Mouse (Mus musculus) urinary bladder, postnatal 10 days (tissue): Measurements from ENCODE around the gene Gm38655.
"Not testable (repeated sequence)": the region's sequence is repeated elsewhere in the genome, so short reads cannot be mapped to it uniquely, and the experiment has no call there.

Experiments
- DNase-seq: peaks from one replicate; pipeline ENCODE4 v3.0.0; 2022; ENCODE audit warnings: low spot score

Gene Gm38655

DNA sequence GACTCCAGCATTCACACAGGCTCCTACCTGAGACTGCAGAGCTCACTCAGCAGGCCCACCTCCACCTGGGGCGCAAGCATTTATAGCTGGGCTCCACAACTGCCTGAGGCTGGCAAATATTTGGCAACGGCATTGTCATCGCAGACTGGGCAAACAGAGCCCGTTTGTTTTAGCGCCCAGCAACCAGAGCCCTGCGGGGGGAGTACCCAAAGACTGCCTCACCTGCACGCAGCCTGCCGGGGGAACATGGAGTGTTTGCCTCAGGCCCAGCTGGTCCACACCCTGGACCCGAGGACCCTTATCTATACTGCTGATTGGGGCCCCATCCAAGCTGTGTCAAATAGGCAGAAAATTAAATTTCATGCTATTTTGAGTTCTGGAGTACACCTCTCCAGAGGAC, at the start of gene Gm38655:
TSS of gene Gm38655 (minus strand) at position 61 of the 400 bp plus-strand sequence.
- DNase-seq: no peak

DNA sequence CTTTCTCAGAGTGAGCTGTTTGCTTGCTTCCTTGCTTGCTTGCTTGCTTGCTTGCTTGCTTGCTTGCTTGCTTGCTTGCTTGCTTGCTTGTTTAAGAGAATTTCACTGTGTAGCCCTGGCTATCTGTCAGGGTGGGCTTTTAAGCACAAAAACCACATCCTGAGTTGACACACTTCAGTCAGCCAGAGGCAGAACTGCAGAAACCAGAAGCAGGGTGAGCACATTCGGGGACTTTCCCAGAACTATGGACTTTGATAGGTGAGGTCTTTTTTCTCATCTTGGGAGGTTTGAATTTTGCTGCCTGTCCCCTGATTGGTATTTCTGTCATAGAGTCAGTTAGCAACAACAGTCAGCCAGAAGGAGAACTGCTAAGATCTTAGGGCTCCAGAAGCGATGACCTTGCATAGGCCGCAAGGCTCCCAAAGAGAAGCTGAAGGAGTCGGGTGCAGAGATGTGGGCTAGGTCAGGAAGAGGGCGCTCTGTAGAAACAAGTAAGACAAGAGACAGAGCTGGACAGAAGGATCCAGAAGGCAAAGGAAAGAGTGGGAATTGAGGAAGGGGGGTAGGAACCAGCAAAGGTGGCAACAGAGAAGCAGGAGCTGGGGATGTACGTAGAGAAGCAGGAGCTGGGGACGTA, 49.4 kb upstream of the Gm38655 start:
- DNase-seq: no peak

DNA sequence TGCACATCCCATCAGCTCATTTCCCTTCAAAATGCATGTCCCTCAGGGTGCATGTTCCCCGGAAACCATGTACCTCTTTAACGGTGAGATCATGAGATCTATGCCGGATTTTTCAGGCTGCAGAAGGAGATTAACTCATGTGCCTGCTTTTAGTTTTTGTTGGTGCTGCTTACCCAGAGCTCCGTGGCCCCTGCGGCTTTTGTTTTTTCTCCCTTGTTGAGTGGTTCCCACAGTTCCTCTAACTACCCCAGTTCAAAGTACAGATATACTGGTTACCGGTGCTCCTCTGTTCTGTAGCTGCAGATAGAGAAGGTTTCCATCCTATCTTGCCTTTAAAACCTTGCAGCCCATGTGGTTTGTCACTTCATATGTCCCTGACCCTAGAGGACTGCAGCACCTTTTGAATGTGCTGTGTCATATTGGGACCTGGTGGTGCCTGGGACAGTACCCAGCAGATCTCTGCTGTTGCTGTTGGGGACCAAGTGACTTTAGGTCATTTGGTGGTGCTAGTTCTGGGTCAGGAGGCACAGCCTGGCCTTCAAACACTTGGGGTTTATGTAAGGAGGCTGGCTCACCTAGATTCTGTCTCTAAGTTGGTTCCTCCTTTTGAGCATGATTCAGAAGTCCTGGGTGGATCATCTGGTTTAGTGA, 47.8 kb upstream of the Gm38655 start:
- no peak for DNase-seq

DNA sequence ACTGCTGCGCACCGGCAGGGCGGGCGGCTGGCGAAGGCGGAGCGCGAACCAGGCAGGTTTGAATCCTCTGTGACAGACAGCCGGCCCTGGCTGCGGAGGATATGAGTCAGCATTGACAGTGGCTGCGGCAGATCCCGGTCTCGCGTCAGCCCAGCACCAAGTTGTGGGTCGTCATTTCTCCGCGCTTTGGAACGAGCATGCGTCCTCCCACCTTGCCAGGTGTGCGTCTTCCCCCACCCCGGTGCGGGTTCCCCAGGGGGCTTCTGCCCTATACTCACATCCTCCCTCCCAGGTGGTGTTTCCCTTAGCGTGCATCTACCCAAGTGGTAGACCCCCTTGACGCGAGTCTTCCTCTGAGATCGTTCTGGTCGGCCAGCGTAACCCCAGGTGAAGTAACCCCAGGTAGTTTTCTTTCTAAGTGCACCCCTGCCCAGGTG, 47.3 kb upstream of the Gm38655 start:
- DNase-seq: not testable (repeated sequence)

DNA sequence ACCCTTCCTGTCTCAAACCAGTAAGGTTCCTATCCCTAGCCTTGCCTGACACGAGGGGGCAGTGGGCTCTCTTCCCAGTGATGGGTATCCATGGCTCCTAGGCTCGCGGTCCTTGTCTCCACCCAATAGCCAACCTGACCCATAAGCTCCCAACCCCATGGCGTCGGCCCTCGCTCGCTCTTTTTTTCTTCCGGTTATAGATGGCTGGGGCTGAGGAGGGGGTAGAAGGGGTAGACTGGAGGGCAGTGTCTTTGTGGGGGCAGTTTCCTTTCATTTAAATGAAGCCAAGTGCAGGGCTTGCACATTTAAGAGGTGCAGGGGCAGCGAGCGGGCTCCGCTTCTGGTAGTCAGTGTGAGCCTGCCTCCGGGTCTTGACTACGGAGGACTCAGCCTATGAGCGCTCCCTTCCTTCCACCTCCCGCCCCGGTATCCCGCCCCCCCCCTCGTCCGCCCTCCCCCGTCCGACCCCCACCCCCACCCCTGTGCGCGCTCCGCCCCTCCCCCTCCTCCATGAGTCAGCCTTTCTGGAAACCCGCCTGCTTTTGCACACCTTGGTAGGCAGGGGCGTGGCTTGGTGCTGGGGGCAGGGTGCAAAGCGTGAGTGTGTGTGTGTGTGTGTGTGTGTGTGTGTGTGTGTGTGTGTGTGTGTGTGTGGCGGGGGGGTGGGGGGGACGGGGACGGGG, 46.7 kb upstream of the Gm38655 start:
- no peak for DNase-seq

DNA sequence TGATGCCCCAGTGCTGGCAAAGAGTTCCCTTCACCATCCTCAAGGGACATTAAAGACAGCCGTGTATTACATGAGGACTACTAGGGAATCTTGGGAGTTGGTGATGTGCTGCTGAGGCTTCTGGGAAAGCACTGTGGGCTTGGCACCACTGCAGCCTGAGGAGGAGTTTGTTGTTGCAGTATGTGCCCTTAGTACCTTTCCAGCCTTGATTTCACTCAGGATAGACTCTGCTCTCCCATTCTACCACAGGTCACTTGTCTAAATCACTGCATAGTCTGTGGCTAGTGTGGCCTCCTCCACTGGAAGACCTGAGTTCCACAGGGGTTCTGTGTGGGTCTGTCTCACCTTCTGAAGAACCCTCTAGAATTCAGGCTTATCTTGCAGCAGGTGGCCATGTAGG, 45.5 kb upstream of the Gm38655 start:
- no peak for DNase-seq

DNA sequence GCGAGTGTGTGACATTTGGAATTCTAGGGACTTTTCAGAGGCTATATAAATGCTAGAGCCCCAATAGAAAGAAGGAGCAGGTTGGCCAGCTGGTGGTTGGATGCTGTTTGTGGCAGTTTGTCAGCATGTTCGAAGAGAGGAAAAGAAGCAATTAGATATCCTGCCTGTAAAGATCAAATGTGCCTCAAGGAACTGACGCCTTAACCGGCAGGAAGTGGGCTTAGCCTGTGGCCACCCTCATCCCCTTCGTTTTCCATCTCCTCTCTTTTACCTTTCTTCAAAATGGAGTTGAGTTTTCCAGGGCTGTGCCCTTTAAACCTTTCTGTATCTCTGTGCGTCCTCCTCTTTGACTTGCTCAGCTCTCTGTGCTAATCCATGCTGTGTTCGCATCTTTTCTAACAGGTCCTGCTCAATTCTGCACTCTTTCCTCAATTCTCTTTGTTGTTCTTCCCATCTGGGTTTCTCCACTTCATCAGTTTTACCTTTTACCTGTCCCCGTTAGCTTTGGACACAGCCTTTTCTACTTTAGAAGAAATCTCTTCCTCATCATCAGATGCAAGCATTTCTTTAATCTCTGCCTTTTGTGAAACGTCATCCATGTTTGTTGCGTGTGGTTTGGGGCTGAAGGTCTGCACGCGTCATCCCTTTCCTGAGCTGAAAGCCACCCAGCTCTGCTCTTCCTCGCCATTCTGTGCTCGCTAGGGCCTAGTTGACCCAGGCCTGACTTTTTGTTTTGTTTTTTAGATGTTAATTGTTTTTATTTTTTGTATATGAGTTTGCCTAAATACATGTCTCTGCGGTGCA, 44.4 kb upstream of the Gm38655 start:
- no peak for DNase-seq

DNA sequence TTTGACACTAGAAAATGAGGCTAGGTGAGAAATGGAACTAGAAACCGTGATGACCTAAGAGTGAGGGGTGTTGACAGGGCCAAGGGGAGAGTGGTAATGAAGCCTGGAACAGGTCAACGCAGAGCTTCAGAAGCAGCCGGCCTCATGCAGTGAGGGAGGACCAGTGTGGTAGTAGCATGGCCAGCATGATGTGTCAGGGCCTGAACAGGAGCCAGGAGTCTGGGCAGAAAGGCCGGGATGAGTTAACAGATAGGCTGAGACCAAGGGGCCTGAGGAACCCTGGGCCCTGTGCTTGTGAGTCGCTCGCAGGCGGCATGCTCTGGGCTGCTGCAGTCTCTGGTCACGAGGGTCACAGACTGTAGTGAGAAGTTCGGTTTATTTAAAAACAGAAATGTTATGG, 43.7 kb upstream of the Gm38655 start:
- DNase-seq: no peak

DNA sequence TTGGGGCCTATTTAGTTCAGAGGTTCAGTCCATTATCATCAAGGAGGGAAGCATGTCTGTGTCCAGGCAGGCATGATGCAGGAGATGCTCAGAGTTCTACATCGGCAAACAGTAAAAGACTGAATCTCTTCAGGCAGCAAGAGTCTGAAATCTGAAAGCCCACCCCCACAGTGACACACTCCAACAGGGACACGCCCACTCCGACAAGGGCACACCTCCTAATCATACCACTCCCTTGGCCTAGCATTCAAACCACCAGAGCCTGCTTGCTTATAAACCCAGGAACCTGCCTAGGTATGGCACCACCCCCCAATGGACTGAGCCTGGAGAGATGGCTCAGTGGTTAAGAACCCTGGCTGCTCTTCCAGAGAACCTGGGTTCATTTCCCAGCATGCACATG, 40.2 kb upstream of the Gm38655 start:
- DNase-seq: no peak

DNA sequence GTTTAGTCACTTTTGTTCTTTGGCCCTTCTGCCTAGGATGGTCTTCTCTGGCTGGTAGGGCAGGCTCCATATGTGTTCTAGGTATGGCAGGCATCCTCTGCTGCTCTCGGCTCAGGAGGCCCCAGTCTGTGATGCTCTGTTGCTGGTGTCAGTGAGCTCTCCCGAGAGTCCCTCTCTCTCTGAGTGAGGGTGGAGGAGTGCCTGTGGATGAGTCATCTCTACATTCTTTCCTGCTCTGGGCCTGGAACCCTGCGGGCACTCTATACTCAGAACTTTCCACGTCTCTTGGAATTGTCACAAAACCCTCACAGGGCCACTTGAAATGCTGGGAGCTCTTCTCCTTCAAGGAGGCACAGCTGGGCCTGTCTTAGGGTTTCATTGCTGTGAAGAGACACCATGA, 36.4 kb upstream of the Gm38655 start:
- DNase-seq: no peak

DNA sequence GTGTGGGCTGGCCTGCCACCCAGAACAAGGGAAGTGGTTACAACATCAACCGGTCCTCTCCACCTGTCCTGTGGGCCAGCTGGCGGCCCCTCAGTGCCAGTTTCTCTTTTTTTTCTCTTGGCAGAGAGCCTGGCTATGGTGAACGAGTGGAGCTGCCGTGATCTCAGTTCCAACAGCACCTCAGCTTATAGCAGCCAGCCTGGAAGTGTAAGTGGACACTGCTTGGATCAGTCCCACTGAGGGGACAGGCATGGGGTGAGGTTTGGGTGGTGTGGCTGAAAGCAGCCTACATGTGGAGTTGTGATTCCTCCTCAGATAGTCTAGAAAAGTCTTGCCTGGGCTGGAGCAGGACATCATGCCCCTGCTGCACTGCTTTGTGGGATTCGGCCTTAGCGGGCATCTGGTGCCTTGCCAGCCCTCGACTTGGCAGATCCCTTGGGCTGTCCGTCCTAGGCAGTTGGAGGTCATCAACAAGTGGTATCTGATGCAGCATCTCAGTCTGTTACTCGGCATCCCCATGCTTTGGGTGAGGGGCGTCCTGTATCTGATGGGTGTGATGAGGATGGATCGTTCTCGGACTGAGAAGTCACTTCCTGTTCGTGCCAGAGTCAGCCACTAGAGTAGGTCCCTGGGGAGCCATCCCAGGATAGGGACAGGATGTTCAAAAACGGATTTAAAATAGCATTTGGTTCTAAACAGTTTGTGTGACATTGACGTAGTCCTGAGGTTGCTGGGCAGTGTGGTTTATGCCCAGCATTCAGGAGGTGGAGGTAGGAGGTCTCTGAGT, 35.6 kb upstream of the Gm38655 start:
- DNase-seq: no peak

DNA sequence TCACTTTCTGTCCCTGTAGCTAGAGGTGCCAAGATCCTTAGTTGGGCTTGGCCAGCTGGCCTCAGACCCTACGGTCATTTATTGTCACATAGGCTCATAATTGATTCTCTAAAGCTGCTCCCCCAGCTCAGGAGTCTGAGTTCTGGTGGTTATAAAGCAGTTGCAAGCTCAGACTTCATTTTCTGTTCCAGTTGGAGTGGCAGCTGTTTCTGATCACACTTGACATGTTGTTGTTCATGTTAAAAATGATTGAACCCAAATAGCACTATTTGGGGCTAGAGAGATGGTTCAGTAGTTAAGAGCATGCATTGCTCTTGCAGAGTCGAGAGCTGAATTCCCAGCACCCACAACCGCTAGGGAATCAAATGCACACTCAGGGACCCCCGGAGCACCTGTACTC, 34.7 kb upstream of the Gm38655 start:
- no peak for DNase-seq

DNA sequence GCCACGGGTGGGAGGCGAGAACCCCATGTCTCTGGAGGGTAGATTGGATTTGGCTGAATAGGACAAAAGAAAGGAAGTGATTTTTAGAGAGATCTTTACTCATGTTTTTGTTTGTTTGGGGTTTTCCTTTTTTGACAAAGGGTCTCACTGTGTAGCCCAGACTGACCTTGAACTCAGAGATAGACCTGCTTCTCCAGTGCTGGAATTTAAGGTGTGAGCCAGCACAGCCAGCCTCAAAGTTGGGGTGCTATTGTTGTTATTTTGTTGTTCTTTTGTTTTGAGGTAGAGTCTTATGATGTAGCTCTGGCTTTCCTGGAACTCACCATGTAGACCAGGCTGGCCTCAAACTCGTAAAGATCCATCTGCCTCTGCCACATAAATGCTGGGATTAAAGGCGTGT, 27.1 kb upstream of the Gm38655 start:
- no peak for DNase-seq

DNA sequence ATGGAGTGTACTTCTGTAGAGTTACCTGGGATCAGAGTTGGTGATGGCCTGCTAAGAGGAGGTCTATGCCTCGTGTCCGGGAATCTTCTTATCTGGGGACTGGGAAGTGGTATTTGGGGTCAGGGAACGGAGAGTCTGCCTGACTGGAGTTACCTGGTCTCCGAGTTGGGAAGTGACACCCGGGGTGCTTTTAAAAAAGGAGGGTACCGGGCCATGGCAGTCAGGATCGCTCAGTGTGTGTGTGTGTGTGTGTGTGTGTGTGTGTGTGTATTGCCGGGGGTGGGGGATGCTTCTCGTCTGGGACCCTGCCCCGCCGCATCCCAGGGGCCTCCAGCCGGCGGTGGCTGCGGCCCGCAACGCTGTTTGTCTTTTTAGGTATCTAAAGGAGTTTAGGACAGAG, 13.8 kb upstream of the Gm38655 start:
- no peak for DNase-seq

DNA sequence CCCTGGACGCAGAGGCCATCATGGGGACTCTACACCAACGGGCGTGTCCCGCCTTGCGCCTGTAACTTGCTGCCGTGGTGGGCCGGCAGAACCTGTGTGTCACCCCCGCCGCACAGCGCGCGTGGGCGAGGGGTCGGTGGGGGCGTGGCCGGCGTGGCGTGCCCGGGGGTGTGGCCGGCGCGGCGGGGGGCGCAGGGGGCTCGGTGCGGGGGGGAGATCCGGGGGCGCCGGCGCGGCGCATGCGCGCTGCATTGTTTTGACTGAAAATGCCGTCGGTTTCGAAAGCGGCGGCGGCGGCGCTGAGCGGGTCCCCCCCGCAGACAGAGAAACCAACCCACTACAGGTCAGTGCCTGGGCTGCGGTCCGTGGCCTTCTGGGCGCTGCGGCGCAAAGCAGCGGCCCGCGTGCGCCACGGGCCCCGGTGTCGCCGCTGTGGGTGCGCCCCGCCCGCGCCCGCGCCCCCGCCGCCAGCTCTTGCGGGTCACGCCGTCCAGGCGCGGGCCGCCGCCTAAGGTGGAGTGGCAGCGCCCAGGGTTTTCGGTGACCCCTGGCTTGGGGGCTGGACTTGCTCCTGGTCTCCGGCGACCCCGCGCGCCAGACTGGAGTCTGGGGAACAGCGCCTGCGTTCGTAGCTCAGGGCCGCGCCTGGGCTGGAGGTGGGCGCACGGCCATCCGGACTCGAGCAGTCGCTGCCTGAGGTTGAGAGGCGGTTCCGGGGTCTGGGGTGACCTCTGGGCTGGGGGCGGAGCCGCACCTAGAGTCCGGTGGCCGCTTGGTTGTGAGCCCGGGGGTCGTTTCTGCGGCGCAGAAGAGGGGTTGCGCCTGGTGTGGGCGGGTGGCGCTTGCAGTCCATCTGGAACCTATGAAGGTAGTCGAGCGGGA, 13.1 kb upstream of the Gm38655 start, which contains the start of gene Unkl:
TSS of gene Unkl (plus strand) at position 248 of the 882 bp plus-strand sequence.
- DNase-seq: no peak

DNA sequence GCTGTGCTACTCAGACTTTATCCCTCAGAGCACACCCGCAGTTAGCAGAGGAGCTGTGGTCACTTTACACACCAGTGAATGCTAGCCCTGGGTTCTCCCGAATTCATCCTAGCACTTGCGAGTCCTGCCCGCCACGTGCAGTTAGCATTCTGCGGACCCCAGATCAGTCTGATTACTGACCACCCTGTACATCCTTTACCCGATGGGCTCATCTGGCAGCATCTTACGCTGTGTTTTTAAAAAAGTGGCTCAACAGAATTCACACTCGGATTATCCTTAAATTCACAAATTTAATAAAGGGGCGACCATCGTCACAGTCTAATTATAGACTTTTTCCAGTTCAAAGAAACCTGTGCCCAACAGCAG, 12.5 kb upstream of the Gm38655 start:
- no peak for DNase-seq

DNA sequence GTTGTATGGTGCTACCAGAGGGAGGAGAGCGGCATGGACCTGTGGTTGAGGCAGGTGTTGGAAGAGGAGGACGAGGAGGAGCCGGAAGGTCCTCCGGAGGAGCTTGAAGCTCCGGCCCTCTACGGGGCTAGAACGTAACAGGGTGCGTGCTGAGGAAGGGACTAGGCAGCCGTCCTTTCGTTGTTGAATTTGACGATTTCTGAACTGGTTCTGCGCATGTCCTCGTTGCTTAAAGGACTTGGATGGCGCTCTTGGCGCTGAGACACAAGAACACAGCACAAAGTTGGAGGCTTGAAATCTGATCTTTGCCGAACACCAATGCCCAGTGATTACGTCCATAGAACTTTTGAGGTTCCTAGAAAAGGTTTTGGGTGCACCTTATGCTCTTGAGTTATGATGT, 9.7 kb upstream of the Gm38655 start:
- DNase-seq: no peak

DNA sequence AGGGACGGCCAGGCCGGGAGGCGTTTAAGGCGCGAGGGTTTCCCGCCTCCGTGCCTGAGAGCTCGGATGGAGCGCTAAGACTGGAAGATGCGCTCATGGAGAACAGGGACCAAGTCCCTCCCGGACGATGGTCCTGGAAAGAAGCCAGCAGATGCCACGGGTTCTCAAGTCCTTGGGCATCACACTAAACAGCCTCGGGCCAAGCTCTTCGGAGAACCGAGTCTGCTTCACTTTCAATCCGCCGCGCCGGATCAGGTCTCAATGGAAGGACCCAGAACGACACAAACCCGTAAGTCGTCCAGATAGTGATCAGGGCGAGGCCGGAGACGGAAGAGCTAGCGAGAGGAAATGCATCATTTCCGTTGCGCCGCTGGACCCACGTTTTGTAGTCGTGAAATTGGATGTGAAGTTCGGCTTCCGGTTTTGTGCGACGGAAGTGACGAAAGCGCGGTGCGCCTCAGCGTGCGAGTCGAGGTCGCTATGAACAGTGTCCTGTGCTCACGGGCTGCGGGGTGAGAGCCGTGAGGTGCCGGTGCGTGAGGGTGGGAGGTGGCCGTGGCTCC, 8.9 kb upstream of the Gm38655 start, which contains the start of gene BC003965:
TSS of gene BC003965 (plus strand) at position 426 of the 563 bp plus-strand sequence.
- peak; percentile 98 for DNase-seq

DNA sequence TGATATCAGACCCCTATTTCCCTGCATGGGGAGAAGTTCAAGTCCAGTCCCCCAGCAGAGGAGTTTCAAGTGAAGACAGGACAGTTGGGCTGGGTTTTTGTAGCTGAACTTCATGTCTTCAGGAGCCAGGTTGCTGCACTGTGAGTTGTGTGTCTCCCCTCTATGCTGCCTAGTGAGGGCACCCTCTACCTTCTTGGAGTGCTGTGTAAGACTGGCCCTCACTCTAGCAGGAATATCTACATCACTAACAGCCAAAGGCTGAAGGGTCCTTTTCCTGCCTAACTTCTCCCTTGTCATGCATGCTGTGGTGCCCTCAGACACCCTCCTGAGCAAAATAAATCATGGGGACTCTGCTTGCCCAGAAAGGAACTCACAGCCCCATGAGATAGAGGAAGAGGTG, 8.0 kb upstream of the Gm38655 start:
- no peak for DNase-seq

DNA sequence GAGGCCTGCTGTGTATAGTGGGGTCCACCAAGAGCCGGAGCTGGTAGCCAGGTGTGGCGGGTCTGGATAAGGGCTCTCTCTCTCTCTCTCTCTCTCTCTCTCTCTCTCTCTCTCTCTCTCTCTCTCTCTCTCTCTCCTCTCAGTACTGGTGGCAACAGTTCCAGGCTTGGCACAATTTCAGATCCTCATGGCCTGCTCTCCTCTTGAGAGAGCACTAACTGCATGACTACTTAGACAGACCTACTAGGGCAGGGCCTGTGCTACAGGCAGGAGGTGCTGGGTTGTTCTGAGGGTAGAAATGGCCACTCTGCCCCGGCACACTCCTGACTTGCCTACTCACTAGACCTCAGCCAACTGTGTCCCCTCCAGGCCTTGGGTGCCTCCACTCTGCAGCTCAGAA, 2.7 kb downstream of the Gm38655 start:
- DNase-seq: no peak
